Mouse (Mus musculus): ENCODE measurements at regions not wholly inside any gene's neighbourhood (a gene's known extent, or its start where the extent isn't known, plus 50 kb on each side); places are given as distances from the start of the nearest gene placed in this dataset.

DNA sequence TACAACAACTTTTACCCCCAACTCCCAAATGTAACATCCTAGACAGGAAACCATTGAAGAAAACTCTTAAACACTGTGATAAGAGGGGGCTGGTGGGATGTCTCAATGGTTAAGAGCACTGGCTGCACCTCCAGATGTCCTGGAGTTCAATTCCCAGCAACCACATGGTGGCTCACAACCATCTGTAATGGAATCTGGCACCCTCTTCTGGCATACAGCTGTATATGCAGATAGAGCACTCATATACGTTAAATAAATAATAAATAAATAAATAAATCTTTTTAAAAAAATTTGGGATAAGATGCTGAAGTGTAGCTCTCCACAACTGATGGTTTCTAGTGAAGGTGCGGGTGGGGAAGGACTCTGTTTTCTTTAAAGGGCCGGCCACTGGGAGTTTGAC, 69.3 kb downstream of the Kctd15 start:
- H3K4me1 ChIP-seq (ENCODE audit: control insufficient read depth, insufficient read depth, low read length), result no peaks in the 10 kb centered on the region
- WGBS, result 94% methylated on average over 3 of the region's 3 CpGs
- H3K36me3 ChIP-seq (ENCODE audit: control insufficient read depth, insufficient read depth, low read length), result no peaks in the 10 kb centered on the region
- DNase-seq, result no peak
- no peak overlapping the region for H3K4me3 ChIP-seq (ENCODE audit: insufficient read depth, low read depth, low read length)
- no peaks in the 10 kb centered on the region for H3K27me3 ChIP-seq (replicated peaks; ENCODE audit: control insufficient read depth, insufficient read depth, low read length)
- no peak overlapping the region for H3K27ac ChIP-seq (ENCODE audit: insufficient read depth, low read depth, low read length)
- TF ChIP-seq POLR2A (IDR thresholded peaks at IDR 0.05; ENCODE audit: low read depth, low read length), result no peak
- no peak for TF ChIP-seq CTCF (conservative IDR thresholded peaks at IDR 0.05; ENCODE audit: insufficient read depth, insufficient read length, low read depth, low read length)

- Histone ChIP-seq H3K27ac (ENCODE audit: insufficient read depth, low read depth, low read length) (no peak overlapping the region), H3K27me3 (replicated peaks; ENCODE audit: control insufficient read depth, insufficient read depth, low read length) (no peaks in the 10 kb centered on the region), H3K36me3 (ENCODE audit: control insufficient read depth, insufficient read depth, low read length) (no peaks in the 10 kb centered on the region), H3K4me3 (ENCODE audit: insufficient read depth, low read depth, low read length) (no peak overlapping the region), H3K4me1 (ENCODE audit: control insufficient read depth, insufficient read depth, low read length) (no peaks in the 10 kb centered on the region)
- DNase-seq, result no peak
- WGBS, result 65% methylated on average over 4 of the region's 4 CpGs
- TF ChIP-seq CTCF (conservative IDR thresholded peaks at IDR 0.05; ENCODE audit: insufficient read depth, insufficient read length, low read depth, low read length) (no peak), POLR2A (IDR thresholded peaks at IDR 0.05; ENCODE audit: low read depth, low read length) (no peak)
Observed at GRCm38 (mm10) chr7:34585312-34585865, 71.1 kb downstream of the Kctd15 start.

GRCm38 (mm10) chr7:34584870-34585269, 71.7 kb downstream of the Kctd15 start:
- no peak for TF ChIP-seq POLR2A (IDR thresholded peaks at IDR 0.05; ENCODE audit: low read depth, low read length)
- TF ChIP-seq CTCF (conservative IDR thresholded peaks at IDR 0.05; ENCODE audit: insufficient read depth, insufficient read length, low read depth, low read length), result no peak
- Histone ChIP-seq H3K4me3 (ENCODE audit: insufficient read depth, low read depth, low read length) (no peak overlapping the region), H3K27me3 (replicated peaks; ENCODE audit: control insufficient read depth, insufficient read depth, low read length) (no peaks in the 10 kb centered on the region), H3K4me1 (ENCODE audit: control insufficient read depth, insufficient read depth, low read length) (no peaks in the 10 kb centered on the region), H3K36me3 (ENCODE audit: control insufficient read depth, insufficient read depth, low read length) (no peaks in the 10 kb centered on the region), H3K27ac (ENCODE audit: insufficient read depth, low read depth, low read length) (no peak overlapping the region)
- 89% methylated on average over 7 of the region's 7 CpGs for WGBS
- no peak for DNase-seq

- DNase-seq, result no peak
- TF ChIP-seq POLR2A (IDR thresholded peaks at IDR 0.05; ENCODE audit: low read depth, low read length), result no peak
- TF ChIP-seq CTCF (conservative IDR thresholded peaks at IDR 0.05; ENCODE audit: insufficient read depth, insufficient read length, low read depth, low read length), result no peak
- WGBS, result 82% methylated on average over 9 of the region's 9 CpGs
Observed at GRCm38 (mm10) chr7:34580866-34581265, 75.7 kb downstream of the Kctd15 start.

DNA sequence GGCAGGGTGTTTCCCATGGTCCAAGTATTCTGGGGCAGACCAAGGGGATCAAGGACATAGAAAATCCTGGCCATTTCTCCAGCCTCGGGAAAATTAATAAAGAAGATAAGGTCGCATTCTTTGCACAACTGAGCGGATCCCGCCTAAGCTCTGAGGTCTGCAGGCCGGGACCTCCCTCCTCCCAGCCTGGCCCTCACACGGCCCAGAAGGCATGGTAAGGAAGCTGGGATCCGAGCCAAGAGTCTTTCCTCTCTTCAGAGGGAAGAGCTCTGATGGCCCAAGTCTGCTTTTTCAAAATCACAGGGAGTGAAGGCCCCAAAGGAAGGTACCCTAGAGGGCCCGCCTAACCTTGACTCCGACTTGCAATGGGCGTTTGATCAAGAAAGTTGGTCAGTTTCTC, 85.2 kb downstream of the Kctd15 start:
- H3K4me1 ChIP-seq (ENCODE audit: control insufficient read depth, insufficient read depth, low read length), result peaks cover 3% of the 10 kb centered on the region; the same call in 1 of the 2 replicates
- DNase-seq, result peak; percentile 72
- H3K4me3 ChIP-seq (ENCODE audit: insufficient read depth, low read depth, low read length), result no peak overlapping the region
- TF ChIP-seq POLR2A (IDR thresholded peaks at IDR 0.05; ENCODE audit: low read depth, low read length) (no peak), CTCF (conservative IDR thresholded peaks at IDR 0.05; ENCODE audit: insufficient read depth, insufficient read length, low read depth, low read length) (no peak)
- peak overlapping the region; percentile 76 for H3K27ac ChIP-seq (ENCODE audit: insufficient read depth, low read depth, low read length)
- no peaks in the 10 kb centered on the region for H3K36me3 ChIP-seq (ENCODE audit: control insufficient read depth, insufficient read depth, low read length)
- no peaks in the 10 kb centered on the region for H3K27me3 ChIP-seq (replicated peaks; ENCODE audit: control insufficient read depth, insufficient read depth, low read length)
- WGBS, result 28% methylated on average over 10 of the region's 10 CpGs

More at GRCm38 (mm10) chr7:34580866-34581265, 75.7 kb downstream of the Kctd15 start:
- no peaks in the 10 kb centered on the region for H3K36me3 ChIP-seq (ENCODE audit: control insufficient read depth, insufficient read depth, low read length)
- H3K27me3 ChIP-seq (replicated peaks; ENCODE audit: control insufficient read depth, insufficient read depth, low read length), result no peaks in the 10 kb centered on the region
- H3K4me1 ChIP-seq (ENCODE audit: control insufficient read depth, insufficient read depth, low read length), result no peaks in the 10 kb centered on the region
- H3K4me3 ChIP-seq (ENCODE audit: insufficient read depth, low read depth, low read length), result no peak overlapping the region
- H3K27ac ChIP-seq (ENCODE audit: insufficient read depth, low read depth, low read length), result no peak overlapping the region

DNA sequence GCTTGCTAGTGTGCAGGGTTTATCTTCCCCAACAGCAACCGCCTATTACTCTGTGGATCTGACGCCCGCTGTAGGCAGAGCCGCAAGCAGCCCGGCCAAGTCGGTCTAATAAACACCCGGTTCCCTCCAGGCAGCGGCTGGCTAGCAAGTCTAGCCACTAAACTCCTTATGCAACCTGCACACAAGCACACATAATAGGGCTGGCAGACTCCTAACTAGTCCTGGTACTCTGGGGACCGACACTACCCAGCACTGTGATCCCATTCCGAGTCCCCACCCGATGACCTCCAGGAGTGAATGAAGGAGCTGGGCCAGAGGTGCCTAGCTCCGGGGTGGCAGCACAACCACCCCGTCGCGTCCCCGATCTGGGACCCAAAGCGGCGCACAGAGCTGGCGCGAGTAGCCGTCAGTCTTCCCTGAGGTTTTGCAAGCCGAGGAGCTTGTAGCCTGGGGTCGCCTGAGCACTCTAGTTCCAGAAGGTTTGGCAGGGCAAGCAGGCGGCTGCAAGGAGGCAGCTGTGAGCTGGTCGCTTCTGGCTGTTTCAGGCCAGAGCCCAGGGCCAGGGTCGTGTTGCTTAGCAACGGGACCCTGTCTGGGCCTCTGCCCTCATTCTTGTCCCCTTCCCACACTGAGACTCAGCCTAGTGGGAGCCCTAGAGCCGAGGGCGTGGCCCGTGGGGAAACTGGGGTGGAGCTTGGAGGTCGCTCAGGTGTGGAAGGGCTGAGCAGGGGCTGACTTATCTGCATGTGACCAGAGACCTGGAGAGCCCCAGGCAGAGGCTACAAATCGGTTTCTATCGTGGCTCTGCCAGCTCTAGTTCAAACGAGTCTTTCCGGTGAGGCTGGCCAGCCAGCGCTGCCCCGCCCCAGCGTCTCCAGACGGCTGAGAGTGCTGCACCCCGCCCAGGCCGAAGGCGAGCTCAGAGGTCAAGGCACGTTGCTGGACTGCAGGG, 86.1 kb downstream of the Kctd15 start:
- TF ChIP-seq POLR2A (IDR thresholded peaks at IDR 0.05; ENCODE audit: low read depth, low read length) (no peak), CTCF (conservative IDR thresholded peaks at IDR 0.05; ENCODE audit: insufficient read depth, insufficient read length, low read depth, low read length) (no peak)
- WGBS, result 8% methylated on average over 43 of the region's 43 CpGs
- peak overlapping the region; percentile 76 for H3K27ac ChIP-seq (ENCODE audit: insufficient read depth, low read depth, low read length)
- no peaks in the 10 kb centered on the region for H3K27me3 ChIP-seq (replicated peaks; ENCODE audit: control insufficient read depth, insufficient read depth, low read length)
- peak; percentile 92 for DNase-seq
- peak overlapping the region; percentile 23; the same call in 1 of the 2 replicates for H3K4me3 ChIP-seq (ENCODE audit: insufficient read depth, low read depth, low read length)
- H3K4me1 ChIP-seq (ENCODE audit: control insufficient read depth, insufficient read depth, low read length), result peaks cover 3% of the 10 kb centered on the region; the same call in 1 of the 2 replicates
- no peaks in the 10 kb centered on the region for H3K36me3 ChIP-seq (ENCODE audit: control insufficient read depth, insufficient read depth, low read length)

DNA sequence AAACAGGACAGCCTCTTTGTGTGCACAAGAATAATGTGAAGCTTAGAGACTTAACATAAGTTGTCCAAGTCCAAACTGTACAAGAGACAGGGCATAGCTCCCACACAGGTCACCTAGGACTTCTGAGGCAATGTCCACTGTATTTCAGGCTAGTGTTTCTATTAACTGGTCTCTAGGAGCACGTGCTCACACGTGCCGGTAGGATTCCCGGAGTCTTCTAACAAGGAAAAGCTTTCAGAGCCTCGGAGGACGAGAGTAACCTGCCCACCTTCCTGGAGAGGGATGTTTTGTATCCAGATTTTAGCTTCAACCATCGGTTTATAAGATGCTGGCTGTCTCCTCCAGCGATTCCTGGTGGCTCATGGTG, 86.8 kb downstream of the Kctd15 start:
- H3K4me3 ChIP-seq (ENCODE audit: insufficient read depth, low read depth, low read length), result no peak overlapping the region

More for the DNA sequence above, 86.8 kb downstream of the Kctd15 start:
- TF ChIP-seq POLR2A (IDR thresholded peaks at IDR 0.05; ENCODE audit: low read depth, low read length) (no peak), CTCF (conservative IDR thresholded peaks at IDR 0.05; ENCODE audit: insufficient read depth, insufficient read length, low read depth, low read length) (no peak)
- Histone ChIP-seq H3K27ac (ENCODE audit: insufficient read depth, low read depth, low read length) (peak overlapping the region; percentile 48; the same call in 1 of the 2 replicates), H3K27me3 (replicated peaks; ENCODE audit: control insufficient read depth, insufficient read depth, low read length) (no peaks in the 10 kb centered on the region), H3K4me1 (ENCODE audit: control insufficient read depth, insufficient read depth, low read length) (peaks cover 3% of the 10 kb centered on the region; the same call in 1 of the 2 replicates), H3K36me3 (ENCODE audit: control insufficient read depth, insufficient read depth, low read length) (no peaks in the 10 kb centered on the region)
- WGBS, result 16% methylated on average over 8 of the region's 8 CpGs
- DNase-seq, result no peak
